Mouse (Mus musculus) hindbrain, embryonic 13.5 days (tissue): ENCODE results near the gene Gm379. TPM values are rescaled to one million over a fixed set of nuclear protein-coding genes. Genes with fewer than 3 reads are reported as not detected.

Experiments
- ATAC-seq: fragments of 200-750 bp; cut with Nextera tagmentation; 2 replicates; pipeline ENCODE4 v1.8.0; 2017; ENCODE audit warnings: moderate TSS enrichment; ENCODE audit not compliant: low FRiP score
- H3K27ac ChIP-seq: fragments of 300-500 bp; sonication (generic); 2 replicates; pipeline ENCODE4 v1.5.1; 2015; ENCODE audit warnings: inconsistent platforms, mild to moderate bottlenecking, moderate library complexity
- H3K27me3 ChIP-seq: fragments of 300-500 bp; sonication (generic); 2 replicates; pipeline ENCODE4 v1.6.1; 2015; ENCODE audit warnings: mild to moderate bottlenecking, inconsistent platforms
- H3K36me3 ChIP-seq: fragments of 300-500 bp; sonication (generic); 2 replicates; pipeline ENCODE4 v1.6.1; 2015; ENCODE audit warnings: mild to moderate bottlenecking, inconsistent platforms
- H3K4me1 ChIP-seq: fragments of 300-500 bp; sonication (generic); replicated peaks from 2 replicates; pipeline ENCODE4 v1.6.1; 2015; ENCODE audit warnings: inconsistent platforms
- H3K4me2 ChIP-seq: fragments of 300-500 bp; sonication (generic); 2 replicates; pipeline ENCODE4 v1.6.1; 2015; ENCODE audit warnings: inconsistent platforms, mild to moderate bottlenecking, moderate library complexity
- H3K4me3 ChIP-seq: fragments of 300-500 bp; sonication (generic); 2 replicates; pipeline ENCODE4 v1.5.1; 2015; ENCODE audit warnings: mild to moderate bottlenecking, inconsistent platforms
- H3K9ac ChIP-seq: fragments of 300-500 bp; sonication (generic); 2 replicates; pipeline ENCODE4 v1.6.1; 2015; ENCODE audit warnings: mild to moderate bottlenecking, inconsistent platforms
- H3K9me3 ChIP-seq: fragments of 300-500 bp; sonication (generic); 2 replicates; pipeline ENCODE4 v1.6.1; 2016; ENCODE audit warnings: inconsistent platforms
- WGBS: fragments of 180-500 bp; shearing (Covaris S2); methylation state at CpG from one replicate; pipeline ENCODE4 v1.1.7; 2015; 5-methylcytosine and 5-hydroxymethylcytosine counted together
- polyA plus RNA-seq: library from polyadenylated mRNA; unstranded; fragments of >200 nt; fragmentation: Nextera tagmentation; extraction: Ambion mirVana; gene quantifications from 2 replicates; pipeline ENCODE4 v1.2.1, GENCODE M21; 2015

Gm379 gene
- polyA plus RNA-seq, result not detected in 2 replicates

DNA sequence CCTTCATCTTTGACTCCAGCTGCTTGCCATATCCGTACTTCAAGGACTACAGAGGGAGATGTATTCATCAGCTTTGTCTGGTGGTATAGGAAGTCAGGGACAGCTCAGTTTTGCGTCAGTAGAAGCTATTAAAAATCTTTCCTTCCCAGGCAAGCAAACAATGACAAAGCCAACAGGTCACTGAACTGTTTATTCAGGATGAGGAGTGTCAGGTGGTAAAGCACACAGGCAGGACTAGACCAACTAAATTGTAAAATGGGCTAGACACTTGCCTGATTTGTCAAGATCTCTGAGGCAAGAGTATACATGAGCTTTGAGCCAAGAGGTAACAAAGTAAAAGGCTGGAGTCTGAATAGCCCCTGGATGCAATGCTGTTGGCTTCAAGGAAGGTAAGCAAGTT is at the start of gene Gm379:
Gene Gm379 (minus strand): TSS at position 7 of the 400 bp plus-strand sequence.
- no peak within 1 kb of the TSS for H3K9ac ChIP-seq
- H3K9me3 ChIP-seq, result no peaks in the 10 kb centered on the region
- H3K27ac ChIP-seq, result no peak within 1 kb of the TSS
- no peaks in the 10 kb centered on the region for H3K4me1 ChIP-seq
- H3K27me3 ChIP-seq, result no peaks in the 10 kb centered on the region
- no peak within 1 kb of the TSS for H3K4me3 ChIP-seq
- H3K4me2 ChIP-seq, result no peak within 1 kb of the TSS
- WGBS, result 68% methylated on average over 2 of the region's 2 CpGs
- no peak for ATAC-seq
- no peaks in the 10 kb centered on the region for H3K36me3 ChIP-seq

DNA sequence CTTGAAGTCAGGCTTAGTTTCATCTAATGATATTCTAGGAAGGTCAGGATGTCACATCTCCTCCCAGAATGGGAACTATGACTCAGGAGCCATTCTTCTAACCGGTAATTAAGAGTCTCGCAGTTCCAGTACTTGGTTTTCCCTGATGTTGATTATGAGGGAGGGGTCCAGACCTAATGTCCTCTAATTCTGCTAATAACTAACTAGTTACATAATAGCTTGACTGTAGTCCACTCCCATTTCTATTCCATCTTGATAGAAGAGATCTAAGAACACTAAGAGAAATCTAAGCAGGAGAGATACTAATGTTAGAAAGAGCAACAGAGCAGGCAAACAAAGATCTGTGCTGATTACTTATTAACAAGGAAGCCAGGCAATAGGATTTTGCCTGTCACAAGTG is 39.6 kb upstream of the Gm379 start:
- Histone ChIP-seq H3K9ac (no peak overlapping the region), H3K27ac (no peak overlapping the region), H3K36me3 (no peaks in the 10 kb centered on the region), H3K27me3 (no peaks in the 10 kb centered on the region), H3K4me2 (no peak overlapping the region), H3K9me3 (no peaks in the 10 kb centered on the region), H3K4me1 (no peaks in the 10 kb centered on the region), H3K4me3 (no peak overlapping the region)
- ATAC-seq, result no peak
- 63% methylated on average over 2 of the region's 2 CpGs for WGBS

GRCm38 (mm10) chrX:108668868-108669267 is 4.2 kb upstream of the Gm379 start:
- no peak overlapping the region for H3K27ac ChIP-seq
- no peaks in the 10 kb centered on the region for H3K9me3 ChIP-seq
- H3K4me3 ChIP-seq, result no peak overlapping the region
- H3K36me3 ChIP-seq, result no peaks in the 10 kb centered on the region
- no peak overlapping the region for H3K4me2 ChIP-seq
- no peak for ATAC-seq
- H3K4me1 ChIP-seq, result no peaks in the 10 kb centered on the region
- H3K27me3 ChIP-seq, result no peaks in the 10 kb centered on the region
- no peak overlapping the region for H3K9ac ChIP-seq
- WGBS, result 63% methylated on average over 1 of the region's 1 CpGs

GRCm38 (mm10) chrX:108621991-108622390 is 42.7 kb downstream of the Gm379 start:
- Histone ChIP-seq H3K36me3 (no peaks in the 10 kb centered on the region), H3K9me3 (no peaks in the 10 kb centered on the region), H3K4me3 (no peak overlapping the region), H3K4me1 (no peaks in the 10 kb centered on the region), H3K27ac (no peak overlapping the region), H3K9ac (no peak overlapping the region), H3K27me3 (no peaks in the 10 kb centered on the region), H3K4me2 (no peak overlapping the region)
- ATAC-seq, result no peak
- WGBS, result 70% methylated on average over 1 of the region's 1 CpGs

DNA sequence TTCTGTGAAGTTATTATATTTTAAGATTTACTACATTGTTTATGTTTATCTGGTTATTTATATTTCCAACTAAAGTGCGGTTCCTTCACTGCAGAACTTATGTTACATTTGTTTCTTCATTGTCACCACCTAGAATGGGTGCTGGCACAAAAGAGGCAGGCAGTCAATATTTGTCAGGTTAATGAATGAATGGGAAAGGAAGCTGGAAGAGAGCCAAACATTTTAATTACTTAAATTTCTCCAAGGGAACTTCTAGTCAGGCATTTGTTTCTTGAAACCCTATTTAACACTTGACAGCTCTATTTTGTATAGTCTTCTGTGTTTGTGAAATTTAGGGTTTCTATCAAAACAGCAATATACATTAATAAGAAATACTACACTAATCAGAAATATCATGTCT is 43.8 kb downstream of the Gm379 start:
- WGBS, result 75% methylated on average over 1 of the region's 1 CpGs
- Histone ChIP-seq H3K27ac (no peak overlapping the region), H3K4me2 (no peak overlapping the region), H3K9me3 (no peaks in the 10 kb centered on the region), H3K9ac (no peak overlapping the region), H3K36me3 (no peaks in the 10 kb centered on the region), H3K27me3 (no peaks in the 10 kb centered on the region), H3K4me3 (no peak overlapping the region), H3K4me1 (no peaks in the 10 kb centered on the region)
- no peak for ATAC-seq

Other genes starting within 250 kb of the Gm379 start
- 3.5 and 4.5 TPM in 2 replicates for gene Brwd3, start 169.5 kb upstream of the Gm379 start, polyA plus RNA-seq